Mouse (Mus musculus): ENCODE measurements around the gene Adcy7.

DNA sequence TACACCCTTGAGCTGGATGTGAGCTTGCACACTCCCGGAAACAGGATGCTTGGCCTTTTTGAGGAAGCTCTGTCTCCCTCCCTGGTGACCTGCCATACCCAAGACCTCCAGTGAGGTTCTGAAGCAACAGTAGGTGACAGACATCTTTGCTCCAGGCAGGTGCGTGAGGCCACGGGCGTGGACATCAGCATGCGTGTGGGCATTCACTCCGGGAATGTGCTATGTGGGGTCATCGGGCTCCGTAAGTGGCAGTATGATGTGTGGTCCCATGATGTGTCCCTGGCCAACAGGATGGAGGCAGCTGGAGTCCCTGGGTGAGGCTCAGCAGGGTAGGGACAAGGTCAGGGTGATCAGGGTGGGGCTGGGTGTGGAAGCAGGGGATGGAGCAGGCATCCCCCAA lies 43.1 kb downstream of the Adcy7 start:
- no peak for TF ChIP-seq CTCF (IDR thresholded peaks at IDR 0.05; ENCODE audit: low read depth)
- TF ChIP-seq EP300 (IDR thresholded peaks at IDR 0.05; ENCODE audit: low read depth): no peak

Measured in liver, embryonic 14.5 days (tissue).